Comparison of ENCODE assay signal across 7 mouse cellular contexts in genomic region chr3:65658081-65658612, GRCm38 (mm10). TPM values are rescaled to one million over a fixed set of nuclear protein-coding genes. Genes with fewer than 3 reads are reported as not detected.
DNase-seq lines count a peak whose midpoint lies in the region; ATAC-seq and TF ChIP-seq lines count a peak whose summit lies in the region.

No protein-coding gene starts in this region.

- H3K27ac ChIP-seq in hindbrain, embryonic 10.5 days, result peak overlapping the region; percentile 93
- H3K27ac ChIP-seq in midbrain, embryonic 11.5 days (ENCODE audit: low read depth, low read length), result peak overlapping the region; percentile 67; the same call in 1 of the 2 replicates

- H3K36me3 ChIP-seq in E14TG2a.4 (ENCODE audit: insufficient read depth, low read length), result peaks cover 17% of the 10 kb centered on the region; the same call in 1 of the 2 replicates
- H3K36me3 ChIP-seq in hindbrain, embryonic 10.5 days, result no peaks in the 10 kb centered on the region
- H3K36me3 ChIP-seq in midbrain, embryonic 11.5 days (ENCODE audit: control insufficient read depth, insufficient read depth, low read length), result no peaks in the 10 kb centered on the region

- TF ChIP-seq CTCF in E14TG2a.4 (conservative IDR thresholded peaks at IDR 0.05; ENCODE audit: low read length), result no peak

- intact Hi-C loops in gastrocnemius, postnatal 14 days (cut with DNase I; ENCODE audit: low total_unique reads), result no loop called here

- H3K4me1 ChIP-seq in E14TG2a.4 (replicated peaks; ENCODE audit: low read depth, low read length), result peaks cover 71% of the 10 kb centered on the region
- peaks cover 42% of the 10 kb centered on the region for H3K4me1 ChIP-seq in hindbrain, embryonic 10.5 days (replicated peaks)
- H3K4me1 ChIP-seq in midbrain, embryonic 11.5 days (ENCODE audit: control insufficient read depth, insufficient read depth, low read length), result peaks cover 14% of the 10 kb centered on the region

- peak overlapping the region; percentile 89 for H3K4me3 ChIP-seq in E14TG2a.4 (replicated peaks; ENCODE audit: low read length)
- peak overlapping the region; percentile 76 for H3K4me3 ChIP-seq in hindbrain, embryonic 10.5 days
- peak overlapping the region; percentile 50 for H3K4me3 ChIP-seq in midbrain, embryonic 11.5 days (ENCODE audit: low read depth, low read length)

- peaks cover 20% of the 10 kb centered on the region for H3K9me3 ChIP-seq in E14TG2a.4 (ENCODE audit: low read length)
- H3K9me3 ChIP-seq in hindbrain, embryonic 10.5 days, result no peaks in the 10 kb centered on the region
- H3K9me3 ChIP-seq in midbrain, embryonic 11.5 days (ENCODE audit: control insufficient read depth, low read length), result no peaks in the 10 kb centered on the region

- WGBS in hindbrain, embryonic 10.5 days, result 5% methylated on average over 18 of the region's 18 CpGs
- WGBS in midbrain, embryonic 11.5 days, result 4% methylated on average over 18 of the region's 18 CpGs

- H3K4me2 ChIP-seq in midbrain, embryonic 11.5 days, result peak overlapping the region; percentile 94

- peak overlapping the region; percentile 73 for H3K9ac ChIP-seq in midbrain, embryonic 11.5 days (ENCODE audit: low read length)

- no peaks in the 10 kb centered on the region for H3K27me3 ChIP-seq in E14TG2a.4 (ENCODE audit: insufficient read depth, low read length)
- peaks cover 40% of the 10 kb centered on the region for H3K27me3 ChIP-seq in hindbrain, embryonic 10.5 days (ENCODE audit: insufficient read depth, poor library complexity, severe bottlenecking)
- peaks cover 11% of the 10 kb centered on the region for H3K27me3 ChIP-seq in midbrain, embryonic 11.5 days (ENCODE audit: control insufficient read depth, insufficient read depth, low read length)

- peak; percentile 3; the same call in 1 of the 2 replicates for ATAC-seq in midbrain, embryonic 11.5 days (ENCODE audit: low FRiP score)

- peak; percentile 53 for DNase-seq in ES-CJ7 (ENCODE audit: low read depth, low spot score)
- DNase-seq in hindbrain, embryonic 10.5 days (ENCODE audit: low spot score), result no peak
- DNase-seq in midbrain, embryonic 11.5 days (ENCODE audit: low spot score, missing footprints), result peak; percentile 94
- DNase-seq in thymus, adult 18-20 months, result no peak
- DNase-seq in thymus, postnatal 14 days, result no peak
- no peak for DNase-seq in gastrocnemius, postnatal 14 days

RNA-seq across cellular contexts. Expression of gene Lekr1, which starts 7.9 kb away (rescaled TPM):
- 2.9 and 3.7 TPM in 2 replicates for polyA plus RNA-seq in hindbrain, embryonic 10.5 days (2016; fragmentation: Nextera tagmentation; extraction: Ambion mirVana)
- polyA plus RNA-seq in midbrain, embryonic 11.5 days (2014; fragmentation: Nextera tagmentation; extraction: Ambion mirVana), result 5.5 and 7.4 TPM in 2 replicates
- under 1 TPM; 0.38 to 0.92 TPM for total RNA-seq in gastrocnemius, postnatal 14 days (2021)

Comparison
In these comparisons a context has a peak if more than half of its experiments do, and no peak if none do; other contexts are left out.
1. DNase-seq: peak in ES-CJ7 (single experiment) and midbrain, embryonic 11.5 days (single experiment); none in hindbrain, embryonic 10.5 days (single experiment), thymus, adult 18-20 months (0 of 2), thymus, postnatal 14 days (single experiment) and gastrocnemius, postnatal 14 days (single experiment).
2. Peak in every context shown above with its lines, with median percentiles within 50 percentile points of each other: H3K4me3 ChIP-seq.